Mouse (Mus musculus) neural tube, embryonic 13.5 days (tissue): ENCODE measurements around the gene Bglap2. TPM values are rescaled to one million over a fixed set of nuclear protein-coding genes. Genes with fewer than 3 reads are reported as not detected.
A peak's percentile ranks its signal among the peaks of the same experiment; 100 is the strongest.

Source experiments
- ATAC-seq: fragments of 200-750 bp; cut with Nextera tagmentation; 2 replicates; pipeline ENCODE4 v1.8.0; 2017; ENCODE audit warnings: low read depth, mild to moderate bottlenecking, moderate TSS enrichment, moderate library complexity
- H3K27ac ChIP-seq: fragments of 300-500 bp; sonication (generic); replicated peaks from 2 replicates; pipeline ENCODE4 v1.5.1; 2015; ENCODE audit warnings: moderate library complexity, mild to moderate bottlenecking, inconsistent platforms
- H3K27me3 ChIP-seq: fragments of 300-500 bp; sonication (generic); 2 replicates; pipeline ENCODE4 v1.6.1; 2015; ENCODE audit warnings: mild to moderate bottlenecking, inconsistent platforms
- H3K36me3 ChIP-seq: fragments of 300-500 bp; sonication (generic); 2 replicates; pipeline ENCODE4 v1.6.1; 2015; ENCODE audit warnings: mild to moderate bottlenecking, inconsistent platforms
- H3K4me1 ChIP-seq: fragments of 300-500 bp; sonication (generic); replicated peaks from 2 replicates; pipeline ENCODE4 v1.6.1; 2015; ENCODE audit warnings: inconsistent platforms
- H3K4me2 ChIP-seq: fragments of 300-500 bp; sonication (generic); 2 replicates; pipeline ENCODE4 v1.6.1; 2015; ENCODE audit warnings: inconsistent platforms, mild to moderate bottlenecking, moderate library complexity
- H3K4me3 ChIP-seq: fragments of 300-500 bp; sonication (generic); 2 replicates; pipeline ENCODE4 v1.5.1; 2015; ENCODE audit warnings: mild to moderate bottlenecking, inconsistent platforms
- H3K9ac ChIP-seq: fragments of 300-500 bp; sonication (generic); 2 replicates; pipeline ENCODE4 v1.6.1; 2015; ENCODE audit warnings: moderate library complexity, mild to moderate bottlenecking, inconsistent platforms
- H3K9me3 ChIP-seq: fragments of 300-500 bp; sonication (generic); 2 replicates; pipeline ENCODE4 v1.6.1; 2016; ENCODE audit warnings: inconsistent platforms
- WGBS: fragments of 180-500 bp; shearing (Covaris S2); methylation state at CpG from one replicate; pipeline ENCODE4 v1.1.7; 2015; 5-methylcytosine and 5-hydroxymethylcytosine counted together
- polyA plus RNA-seq: library from polyadenylated mRNA; unstranded; fragments of >200 nt; fragmentation: Nextera tagmentation; extraction: Ambion mirVana; gene quantifications from 2 replicates; pipeline ENCODE4 v1.2.1, GENCODE M21; 2015

Bglap2 gene
- polyA plus RNA-seq, 1 experiment from 2014 or later, result not detected

DNA sequence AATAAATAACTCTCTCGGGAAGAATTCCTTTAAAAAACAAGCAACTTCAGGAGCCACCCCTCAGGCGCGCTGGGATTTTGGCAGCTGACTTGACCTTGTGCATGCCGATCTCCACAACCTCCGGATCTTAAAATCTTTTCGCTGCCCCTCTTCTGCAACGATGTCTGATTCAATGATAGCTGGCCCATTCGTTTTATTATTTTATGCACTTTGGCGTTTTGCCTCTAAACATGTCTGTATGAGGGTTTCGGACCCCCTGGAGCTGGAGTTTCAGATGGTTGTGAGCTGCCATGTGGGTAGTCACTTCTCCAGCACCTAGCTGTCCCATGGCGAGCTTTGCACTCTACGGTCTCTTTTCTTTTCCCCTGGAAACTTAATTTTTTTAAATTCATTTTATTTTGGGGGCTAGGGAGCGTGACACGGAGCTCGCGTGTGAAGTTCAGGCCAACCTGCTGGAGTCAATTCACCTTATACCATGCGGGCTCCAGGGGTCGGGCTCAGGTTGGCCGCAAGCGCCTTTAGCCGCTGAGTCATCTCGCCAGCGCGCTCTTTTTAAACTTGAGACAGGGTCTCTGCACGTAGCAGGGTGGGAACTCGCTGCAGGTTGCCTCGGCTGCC lies 43.0 kb downstream of the Bglap2 start:
- peak; percentile 68; the same call in 1 of the 2 replicates for ATAC-seq
- Histone ChIP-seq H3K36me3 (no peaks in the 10 kb centered on the region), H3K4me2 (peak overlapping the region; percentile 72), H3K4me3 (peak overlapping the region; percentile 82), H3K4me1 (peaks cover 31% of the 10 kb centered on the region), H3K9ac (peak overlapping the region; percentile 91), H3K27me3 (no peaks in the 10 kb centered on the region), H3K9me3 (no peaks in the 10 kb centered on the region), H3K27ac (peak overlapping the region; percentile 96)
- WGBS, result 2% methylated on average over 27 of the region's 27 CpGs

DNA sequence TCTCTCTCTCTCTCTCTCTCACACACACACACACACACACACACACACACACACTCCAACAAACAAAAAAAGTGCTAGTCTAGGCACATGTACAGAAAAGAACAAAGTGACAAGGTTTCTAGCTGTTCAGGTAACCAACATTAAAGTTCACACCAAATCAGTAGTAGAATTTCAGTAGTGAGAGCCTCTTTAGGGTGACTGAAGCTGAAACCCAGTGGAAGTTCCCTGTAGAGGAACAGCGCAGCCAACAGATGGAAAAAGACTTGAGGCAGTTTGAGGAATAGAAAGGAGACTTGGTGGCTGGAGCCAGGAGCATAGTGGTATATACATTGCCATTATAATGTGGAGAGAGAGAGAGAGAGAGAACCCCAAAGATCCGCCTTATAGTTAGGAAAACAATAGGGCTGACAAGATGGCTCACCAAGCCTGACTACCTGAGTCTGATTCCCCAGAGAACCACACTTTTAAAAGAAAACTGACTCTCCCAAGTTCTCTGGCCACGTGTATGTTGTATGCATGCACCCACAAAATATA lies 43.5 kb downstream of the Bglap2 start:
- ATAC-seq, result no peak
- Histone ChIP-seq H3K9ac (peak overlapping the region; percentile 91), H3K27ac (peak overlapping the region; percentile 96), H3K4me2 (peak overlapping the region; percentile 72), H3K9me3 (no peaks in the 10 kb centered on the region), H3K27me3 (no peaks in the 10 kb centered on the region), H3K36me3 (no peaks in the 10 kb centered on the region), H3K4me3 (peak overlapping the region; percentile 82), H3K4me1 (peaks cover 31% of the 10 kb centered on the region)
- WGBS, result 31% methylated on average over 3 of the region's 3 CpGs

DNA sequence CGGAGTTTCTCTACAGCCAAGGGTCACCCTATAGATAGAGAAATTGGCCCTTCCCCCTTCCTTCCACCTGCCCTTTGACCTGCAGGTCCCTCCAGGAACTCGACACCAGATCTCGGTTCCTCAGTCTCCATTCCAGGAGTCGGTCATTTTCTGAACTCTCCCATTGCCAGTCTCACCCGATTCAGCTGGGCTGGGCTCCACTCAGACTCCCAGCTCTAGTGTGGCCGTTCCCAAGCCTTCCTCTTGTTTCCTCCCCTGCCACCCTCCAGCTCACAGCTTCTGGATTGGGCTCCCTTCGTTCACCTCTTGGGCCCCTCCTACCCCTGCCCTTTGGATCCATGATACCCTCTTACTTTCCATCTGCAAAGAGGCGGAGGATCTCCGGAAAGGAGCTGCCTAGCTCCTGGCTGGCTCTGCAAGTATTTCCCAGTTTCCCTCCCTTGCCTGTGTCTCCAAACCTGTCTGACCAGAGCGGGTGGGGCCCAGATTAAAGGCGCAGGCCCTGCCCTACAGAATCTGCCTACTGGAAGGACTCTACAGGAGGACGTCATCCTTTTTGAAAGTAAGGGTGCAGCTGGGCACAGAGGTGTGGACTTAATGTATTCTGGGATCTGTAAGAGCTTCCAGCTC lies 44.4 kb downstream of the Bglap2 start:
- WGBS, result 62% methylated on average over 12 of the region's 12 CpGs
- Histone ChIP-seq H3K4me2 (no peak overlapping the region), H3K4me1 (peaks cover 28% of the 10 kb centered on the region), H3K27me3 (no peaks in the 10 kb centered on the region), H3K9ac (no peak overlapping the region), H3K27ac (no peak overlapping the region), H3K9me3 (no peaks in the 10 kb centered on the region), H3K4me3 (no peak overlapping the region), H3K36me3 (peaks cover 8% of the 10 kb centered on the region; the same call in 1 of the 2 replicates)
- no peak for ATAC-seq

DNA sequence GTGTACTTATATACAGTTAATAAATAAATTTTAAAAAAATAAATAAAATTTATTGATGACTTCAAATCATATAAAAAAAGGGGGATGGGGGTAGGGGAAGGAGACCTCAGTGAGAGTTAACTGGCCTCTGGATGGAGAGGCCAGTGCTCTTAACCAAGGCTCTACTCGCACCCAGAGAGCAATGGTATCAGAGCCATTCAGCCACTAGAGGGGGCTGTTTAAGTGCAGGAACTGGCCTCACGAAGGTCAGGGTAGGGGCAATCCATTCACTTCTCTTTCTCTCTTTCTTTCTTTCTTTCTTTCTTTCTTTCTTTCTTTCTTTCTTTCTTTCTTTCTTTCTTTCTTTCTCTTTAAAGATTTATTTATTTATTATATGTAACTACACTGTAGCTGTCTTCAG lies 47.2 kb downstream of the Bglap2 start:
- WGBS, result 30% methylated on average over 2 of the region's 2 CpGs
- no peaks in the 10 kb centered on the region for H3K9me3 ChIP-seq

DNA sequence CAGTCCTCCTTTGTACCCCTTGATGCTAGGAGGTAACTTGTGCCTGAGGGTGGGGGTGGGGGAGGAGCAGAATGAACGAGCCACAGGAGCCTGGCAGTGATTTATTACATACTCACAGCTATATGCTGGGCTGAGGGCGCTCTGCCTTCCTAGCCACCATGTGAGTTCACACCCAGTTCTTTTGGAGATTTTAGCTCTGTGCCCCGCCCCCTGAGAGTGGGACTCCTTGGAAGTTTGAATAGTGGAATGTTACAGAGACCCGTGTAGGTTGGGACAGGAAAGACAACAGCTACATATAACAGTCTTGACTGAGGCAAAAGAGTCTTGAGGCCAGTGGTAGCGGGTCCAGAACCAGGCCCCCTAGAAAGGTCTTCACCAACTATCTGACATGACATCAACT lies 49.5 kb downstream of the Bglap2 start:
- H3K27ac ChIP-seq, result no peak overlapping the region
- no peak overlapping the region for H3K4me2 ChIP-seq
- H3K27me3 ChIP-seq, result no peaks in the 10 kb centered on the region
- H3K36me3 ChIP-seq, result peaks cover 26% of the 10 kb centered on the region
- WGBS, result 53% methylated on average over 5 of the region's 5 CpGs
- H3K4me1 ChIP-seq, result peaks cover 13% of the 10 kb centered on the region
- ATAC-seq, result no peak
- H3K4me3 ChIP-seq, result no peak overlapping the region
- no peak overlapping the region for H3K9ac ChIP-seq
- no peaks in the 10 kb centered on the region for H3K9me3 ChIP-seq

More for the DNA sequence above, 47.2 kb downstream of the Bglap2 start:
- Histone ChIP-seq H3K36me3 (peaks cover 26% of the 10 kb centered on the region), H3K27ac (no peak overlapping the region), H3K4me1 (peaks cover 11% of the 10 kb centered on the region), H3K9ac (no peak overlapping the region), H3K4me2 (no peak overlapping the region), H3K27me3 (no peaks in the 10 kb centered on the region), H3K4me3 (no peak overlapping the region)
- ATAC-seq, result no peak

Other genes starting within 250 kb of the Bglap2 start
- gene Mef2d, start 236.3 kb downstream of the Bglap2 start, polyA plus RNA-seq, result 15.9 and 19.4 TPM in 2 replicates
- 0.15 and 0.67 TPM in 2 replicates for gene Rhbg, start 124.0 kb downstream of the Bglap2 start, polyA plus RNA-seq
- gene Gm38392, start 91.5 kb downstream of the Bglap2 start, polyA plus RNA-seq, result 0.23 and 0.33 TPM in 2 replicates
- 8.5 and 12.5 TPM in 2 replicates for gene Tsacc, start 81.7 kb downstream of the Bglap2 start, polyA plus RNA-seq
- gene Cct3, start 81.6 kb downstream of the Bglap2 start, polyA plus RNA-seq, result 496 and 532 TPM in 2 replicates
- gene Glmp, start 53.7 kb downstream of the Bglap2 start, polyA plus RNA-seq, result 99.6 and 112 TPM in 2 replicates
- gene Tmem79, start 42.6 kb downstream of the Bglap2 start, polyA plus RNA-seq, result 1.5 and 1.7 TPM in 2 replicates
- 57.2 and 66.1 TPM in 2 replicates for gene Smg5, start 42.4 kb downstream of the Bglap2 start, polyA plus RNA-seq
- gene Paqr6, start 14.1 kb downstream of the Bglap2 start, polyA plus RNA-seq, result 3.4 and 5.3 TPM in 2 replicates
- gene Bglap3, start 6.0 kb downstream of the Bglap2 start, polyA plus RNA-seq, result not detected in 2 replicates
- gene Bglap, start 5.8 kb upstream of the Bglap2 start, polyA plus RNA-seq, result not detected in 2 replicates
- 31.6 and 33.5 TPM in 2 replicates for gene Pmf1, start 31.6 kb upstream of the Bglap2 start, polyA plus RNA-seq
- gene Slc25a44, start 46.4 kb upstream of the Bglap2 start, polyA plus RNA-seq, result 30.4 and 31.1 TPM in 2 replicates
- gene Sema4a, start 82.5 kb upstream of the Bglap2 start, polyA plus RNA-seq, result 19.7 and 21.8 TPM in 2 replicates
- 41.9 and 45.3 TPM in 2 replicates for gene Lmna, start 131.3 kb upstream of the Bglap2 start, polyA plus RNA-seq
- 32.5 and 33.7 TPM in 2 replicates for gene Mex3a, start 153.7 kb upstream of the Bglap2 start, polyA plus RNA-seq
- gene Rab25, start 169.6 kb upstream of the Bglap2 start, polyA plus RNA-seq, result not detected in 2 replicates
- gene Lamtor2, start 174.4 kb upstream of the Bglap2 start, polyA plus RNA-seq, result 161 and 170 TPM in 2 replicates
- gene Ubqln4, start 175.1 kb upstream of the Bglap2 start, polyA plus RNA-seq, result 38.4 and 40.6 TPM in 2 replicates
- gene Ssr2, start 197.2 kb upstream of the Bglap2 start, polyA plus RNA-seq, result 157 and 164 TPM in 2 replicates
- gene Arhgef2, start 227.3 kb upstream of the Bglap2 start, polyA plus RNA-seq, result 146 and 157 TPM in 2 replicates